Mouse (Mus musculus): ENCODE results near the gene Cdkl2. TPM values are rescaled to one million over a fixed set of nuclear protein-coding genes. Genes with fewer than 3 reads are reported as not detected.
A peak's percentile ranks its signal among the peaks of the same experiment; 100 is the strongest.

The Cdkl2 gene
- polyA plus RNA-seq, 2 experiments, result 0.13 to 0.30 TPM

GRCm38 (mm10) chr5:91962639-91963440, 80.8 kb downstream of the Cdkl2 start, which contains the start of gene Rchy1:
TSS of gene Rchy1 (minus strand) at chr5:91963068.
- ATAC-seq (ENCODE audit: insufficient read depth), result peak; percentile 94
- 0% methylated on average over 65 of the region's 65 CpGs for WGBS (ENCODE audit: insufficient replicate concordance)
- H3K27me3 ChIP-seq (ENCODE audit: control insufficient read depth, insufficient read depth, low read length), result no peaks in the 10 kb centered on the region

GRCm38 (mm10) chr5:91962259-91962638, 81.4 kb downstream of the Cdkl2 start:
- under 1% methylated on average over 14 of the region's 14 CpGs for WGBS (ENCODE audit: insufficient replicate concordance)
- Histone ChIP-seq H3K9me3 (ENCODE audit: control insufficient read depth, low read length) (no peaks in the 10 kb centered on the region), H3K36me3 (replicated peaks; ENCODE audit: control insufficient read depth, insufficient read depth, low read depth) (peaks cover 4% of the 10 kb centered on the region), H3K4me2 (ENCODE audit: low read depth) (peak overlapping the region; percentile 96), H3K9ac (replicated peaks) (peak overlapping the region; percentile 93), H3K27ac (peak overlapping the region; percentile 91), H3K4me3 (ENCODE audit: insufficient read depth in 1 of 2, low read depth in 2 of 2, low read length in 2 of 2) (peak overlapping the region; percentile 80 to 90), H3K27me3 (ENCODE audit: control insufficient read depth, insufficient read depth, low read length) (no peaks in the 10 kb centered on the region), H3K4me1 (replicated peaks; ENCODE audit: control insufficient read depth in 2 of 2, insufficient read depth in 2 of 2, low read length in 1 of 2) (peaks cover 29 to 30% of the 10 kb centered on the region in 2 experiments)
- DNase-seq (ENCODE audit: low read depth in 3 of 3, low spot score in 3 of 3) (peak; percentile 39 to 63 (median 42)), ATAC-seq (ENCODE audit: insufficient read depth) (no peak)
- no peak for TF ChIP-seq EP300 (IDR thresholded peaks at IDR 0.05; ENCODE audit: low read depth)
- TF ChIP-seq CTCF (IDR thresholded peaks at IDR 0.05; ENCODE audit: low read depth), result no peak

More at GRCm38 (mm10) chr5:91962639-91963440, 80.8 kb downstream of the Cdkl2 start, which contains the start of gene Rchy1:
- peak within 1 kb of the TSS; percentile 80 to 90 for H3K4me3 ChIP-seq (ENCODE audit: insufficient read depth in 1 of 2, low read depth in 2 of 2, low read length in 2 of 2)
- H3K9ac ChIP-seq (replicated peaks), result peak within 1 kb of the TSS; percentile 93
- TF ChIP-seq CTCF (IDR thresholded peaks at IDR 0.05; ENCODE audit: low read depth) (0 out of 2 replicates have a peak, but pooled peaks have one; percentile 17), EP300 (IDR thresholded peaks at IDR 0.05; ENCODE audit: low read depth) (peak; percentile 40; the same call in 1 of the 2 replicates)
- peaks cover 2% of the 10 kb centered on the region; the same call in 1 of the 2 replicates for H3K36me3 ChIP-seq (replicated peaks; ENCODE audit: control insufficient read depth, insufficient read depth, low read depth)
- peak within 1 kb of the TSS; percentile 96 for H3K4me2 ChIP-seq (ENCODE audit: low read depth)
- peaks cover 27% of the 10 kb centered on the region in 2 experiments for H3K4me1 ChIP-seq (replicated peaks; ENCODE audit: control insufficient read depth in 2 of 2, insufficient read depth in 2 of 2, low read length in 1 of 2)
- H3K9me3 ChIP-seq (ENCODE audit: control insufficient read depth, low read length), result no peaks in the 10 kb centered on the region
- peak; percentile 91 to 93 (median 92) for DNase-seq (ENCODE audit: low read depth in 3 of 3, low spot score in 3 of 3)
- H3K27ac ChIP-seq, result peak within 1 kb of the TSS; percentile 91

- TF ChIP-seq CTCF (IDR thresholded peaks at IDR 0.05; ENCODE audit: low read depth) (no peak), EP300 (IDR thresholded peaks at IDR 0.05; ENCODE audit: low read depth) (no peak)
- peak overlapping the region; percentile 80 to 90 for H3K4me3 ChIP-seq (ENCODE audit: insufficient read depth in 1 of 2, low read depth in 2 of 2, low read length in 2 of 2)
- peak overlapping the region; percentile 91 for H3K27ac ChIP-seq
- ATAC-seq (ENCODE audit: insufficient read depth) (no peak), DNase-seq (ENCODE audit: low read depth in 3 of 3, low spot score in 3 of 3) (peak in 1 of 3 experiments; percentile 58)
- peaks cover 29 to 33% of the 10 kb centered on the region in 2 experiments for H3K4me1 ChIP-seq (replicated peaks; ENCODE audit: control insufficient read depth in 2 of 2, insufficient read depth in 2 of 2, low read length in 1 of 2)
- peaks cover 11% of the 10 kb centered on the region for H3K36me3 ChIP-seq (replicated peaks; ENCODE audit: control insufficient read depth, insufficient read depth, low read depth)
- 58% methylated on average over 1 of the region's 1 CpGs for WGBS (ENCODE audit: insufficient replicate concordance)
- H3K27me3 ChIP-seq (ENCODE audit: control insufficient read depth, insufficient read depth, low read length), result no peaks in the 10 kb centered on the region
- H3K9ac ChIP-seq (replicated peaks), result peak overlapping the region; percentile 93
- no peaks in the 10 kb centered on the region for H3K9me3 ChIP-seq (ENCODE audit: control insufficient read depth, low read length)
- H3K4me2 ChIP-seq (ENCODE audit: low read depth), result peak overlapping the region; percentile 96
Observed at GRCm38 (mm10) chr5:91961370-91961769, 82.3 kb downstream of the Cdkl2 start.

GRCm38 (mm10) chr5:91960606-91961254, 83.0 kb downstream of the Cdkl2 start:
- H3K4me3 ChIP-seq (ENCODE audit: insufficient read depth in 1 of 2, low read depth in 2 of 2, low read length in 2 of 2), result peak overlapping the region; percentile 62 to 80
- peak overlapping the region; percentile 91 for H3K27ac ChIP-seq
- peak; percentile 67 to 73 (median 70) for DNase-seq (ENCODE audit: low read depth in 3 of 3, low spot score in 3 of 3)
- H3K4me2 ChIP-seq (ENCODE audit: low read depth), result peak overlapping the region; percentile 96
- no peak for TF ChIP-seq CTCF (IDR thresholded peaks at IDR 0.05; ENCODE audit: low read depth)
- peak; percentile 79 for TF ChIP-seq EP300 (IDR thresholded peaks at IDR 0.05; ENCODE audit: low read depth)
- H3K9me3 ChIP-seq (ENCODE audit: control insufficient read depth, low read length), result no peaks in the 10 kb centered on the region
- H3K36me3 ChIP-seq (replicated peaks; ENCODE audit: control insufficient read depth, insufficient read depth, low read depth), result peaks cover 11% of the 10 kb centered on the region
- 16% methylated on average over 3 of the region's 3 CpGs for WGBS (ENCODE audit: insufficient replicate concordance)
- peaks cover 29 to 33% of the 10 kb centered on the region in 2 experiments for H3K4me1 ChIP-seq (replicated peaks; ENCODE audit: control insufficient read depth in 2 of 2, insufficient read depth in 2 of 2, low read length in 1 of 2)
- no peaks in the 10 kb centered on the region for H3K27me3 ChIP-seq (ENCODE audit: control insufficient read depth, insufficient read depth, low read length)
- peak; percentile 52 for ATAC-seq (ENCODE audit: insufficient read depth)
- peak overlapping the region; percentile 93 for H3K9ac ChIP-seq (replicated peaks)
